Mouse (Mus musculus): ENCODE measurements around the gene Zbp1. TPM values are rescaled to one million over a fixed set of nuclear protein-coding genes. Genes with fewer than 3 reads are reported as not detected.

Gene Zbp1
- polyA plus RNA-seq, 1 experiment from 2014 or later = 0.41 TPM

- H3K9me3 ChIP-seq (ENCODE audit: low read depth, low read length) = no peaks in the 10 kb centered on the region
- WGBS = 74% methylated on average over 3 of the region's 3 CpGs
- H3K4me1 ChIP-seq (ENCODE audit: insufficient read depth) = no peaks in the 10 kb centered on the region
- no peak for TF ChIP-seq CTCF (IDR thresholded peaks at IDR 0.05; ENCODE audit: low read depth)
- H3K27me3 ChIP-seq (ENCODE audit: insufficient read depth, low read length) = no peaks in the 10 kb centered on the region
- H3K36me3 ChIP-seq (ENCODE audit: insufficient read depth) = no peaks in the 10 kb centered on the region
- H3K27ac ChIP-seq (ENCODE audit: low read depth) = no peak overlapping the region
- ATAC-seq (ENCODE audit: insufficient read depth) = no peak
- no peak overlapping the region for H3K9ac ChIP-seq
- no peak for DNase-seq
- H3K4me2 ChIP-seq = no peak overlapping the region
- H3K4me3 ChIP-seq (ENCODE audit: low read depth, low read length) = no peak overlapping the region
Observed at GRCm38 (mm10) chr2:173203726-173204125, 15.0 kb downstream of the Zbp1 start.

- Histone ChIP-seq H3K4me3 (ENCODE audit: low read depth, low read length) (no peak overlapping the region), H3K9me3 (ENCODE audit: low read depth, low read length) (no peaks in the 10 kb centered on the region), H3K27me3 (ENCODE audit: insufficient read depth, low read length) (no peaks in the 10 kb centered on the region), H3K4me2 (no peak overlapping the region), H3K27ac (ENCODE audit: low read depth) (no peak overlapping the region), H3K9ac (no peak overlapping the region), H3K36me3 (ENCODE audit: insufficient read depth) (no peaks in the 10 kb centered on the region), H3K4me1 (ENCODE audit: insufficient read depth) (no peaks in the 10 kb centered on the region)
- no peak for TF ChIP-seq CTCF (IDR thresholded peaks at IDR 0.05; ENCODE audit: low read depth)
- no peak for DNase-seq
- 81% methylated on average over 19 of the region's 19 CpGs for WGBS
- ATAC-seq (ENCODE audit: insufficient read depth) = no peak
Observed at GRCm38 (mm10) chr2:173202924-173203689, 15.6 kb downstream of the Zbp1 start.

- no peak for ATAC-seq (ENCODE audit: insufficient read depth)
- 77% methylated on average over 4 of the region's 4 CpGs for WGBS
Observed at GRCm38 (mm10) chr2:173194796-173195195, 23.9 kb downstream of the Zbp1 start.

GRCm38 (mm10) chr2:173187182-173187855 is 31.4 kb downstream of the Zbp1 start:
- TF ChIP-seq CTCF (IDR thresholded peaks at IDR 0.05; ENCODE audit: low read depth) = no peak
- Histone ChIP-seq H3K4me3 (ENCODE audit: low read depth, low read length) (no peak overlapping the region), H3K4me2 (no peak overlapping the region), H3K4me1 (ENCODE audit: insufficient read depth) (no peaks in the 10 kb centered on the region), H3K9ac (no peak overlapping the region), H3K9me3 (ENCODE audit: low read depth, low read length) (no peaks in the 10 kb centered on the region), H3K36me3 (ENCODE audit: insufficient read depth) (no peaks in the 10 kb centered on the region), H3K27me3 (ENCODE audit: insufficient read depth, low read length) (no peaks in the 10 kb centered on the region), H3K27ac (ENCODE audit: low read depth) (no peak overlapping the region)
- no peak for DNase-seq
- 0 out of 2 replicates have a peak, but pooled peaks have one; percentile 18 for ATAC-seq (ENCODE audit: insufficient read depth)
- 37% methylated on average over 8 of the region's 8 CpGs for WGBS

More at GRCm38 (mm10) chr2:173194796-173195195, 23.9 kb downstream of the Zbp1 start:
- H3K9me3 ChIP-seq (ENCODE audit: low read depth, low read length) = no peaks in the 10 kb centered on the region
- no peak for TF ChIP-seq CTCF (IDR thresholded peaks at IDR 0.05; ENCODE audit: low read depth)
- no peak overlapping the region for H3K4me2 ChIP-seq
- no peak overlapping the region for H3K4me3 ChIP-seq (ENCODE audit: low read depth, low read length)
- no peaks in the 10 kb centered on the region for H3K36me3 ChIP-seq (ENCODE audit: insufficient read depth)
- H3K27me3 ChIP-seq (ENCODE audit: insufficient read depth, low read length) = no peaks in the 10 kb centered on the region
- no peak for DNase-seq
- no peak overlapping the region for H3K27ac ChIP-seq (ENCODE audit: low read depth)
- no peaks in the 10 kb centered on the region for H3K4me1 ChIP-seq (ENCODE audit: insufficient read depth)
- no peak overlapping the region for H3K9ac ChIP-seq

- WGBS = 25% methylated on average over 26 of the region's 26 CpGs
- Histone ChIP-seq H3K4me2 (no peak overlapping the region), H3K9ac (no peak overlapping the region), H3K9me3 (ENCODE audit: low read depth, low read length) (no peaks in the 10 kb centered on the region), H3K27me3 (ENCODE audit: insufficient read depth, low read length) (no peaks in the 10 kb centered on the region), H3K4me1 (ENCODE audit: insufficient read depth) (no peaks in the 10 kb centered on the region), H3K4me3 (ENCODE audit: low read depth, low read length) (no peak overlapping the region), H3K36me3 (ENCODE audit: insufficient read depth) (no peaks in the 10 kb centered on the region), H3K27ac (ENCODE audit: low read depth) (no peak overlapping the region)
- peak; percentile 71 for ATAC-seq (ENCODE audit: insufficient read depth)
- DNase-seq = peak; percentile 94
- TF ChIP-seq CTCF (IDR thresholded peaks at IDR 0.05; ENCODE audit: low read depth) = peak; percentile 99
Observed at GRCm38 (mm10) chr2:173186047-173186943, 32.4 kb downstream of the Zbp1 start.

GRCm38 (mm10) chr2:173185282-173185681 is 33.4 kb downstream of the Zbp1 start:
- no peak for ATAC-seq (ENCODE audit: insufficient read depth)
- no peaks in the 10 kb centered on the region for H3K36me3 ChIP-seq (ENCODE audit: insufficient read depth)
- H3K27ac ChIP-seq (ENCODE audit: low read depth) = no peak overlapping the region
- H3K9ac ChIP-seq = no peak overlapping the region
- no peak overlapping the region for H3K4me2 ChIP-seq
- H3K27me3 ChIP-seq (ENCODE audit: insufficient read depth, low read length) = no peaks in the 10 kb centered on the region
- H3K4me1 ChIP-seq (ENCODE audit: insufficient read depth) = no peaks in the 10 kb centered on the region
- H3K4me3 ChIP-seq (ENCODE audit: low read depth, low read length) = no peak overlapping the region
- no peak for DNase-seq
- TF ChIP-seq CTCF (IDR thresholded peaks at IDR 0.05; ENCODE audit: low read depth) = no peak
- no peaks in the 10 kb centered on the region for H3K9me3 ChIP-seq (ENCODE audit: low read depth, low read length)
- 62% methylated on average over 6 of the region's 6 CpGs for WGBS

All from lung, embryonic 14.5 days (tissue).